Mouse (Mus musculus): ENCODE measurements around the gene Snrnp25.

DNA sequence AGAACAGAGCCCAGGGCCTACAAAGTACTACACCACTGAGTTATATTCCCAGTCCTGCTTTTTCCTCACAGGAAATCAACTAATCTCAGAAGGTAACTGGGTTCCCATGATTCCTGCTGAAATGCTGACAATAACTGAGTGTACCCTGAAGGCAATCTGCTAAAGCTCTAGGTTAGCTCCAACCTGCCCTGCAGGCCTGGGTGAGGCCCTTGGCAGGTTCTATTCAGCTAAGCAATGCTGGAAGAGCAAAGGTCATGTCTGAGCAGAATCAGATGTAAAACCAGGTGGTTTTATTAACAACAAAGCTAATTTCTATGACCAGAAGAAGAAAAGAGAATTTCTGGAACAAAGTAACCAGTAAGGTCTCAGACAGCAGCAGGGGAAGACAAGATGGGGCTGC, 36.2 kb downstream of the Snrnp25 start:
- no peak for TF ChIP-seq GATA1 (IDR thresholded peaks at IDR 0.05; ENCODE audit: borderline replicate concordance, low read length)
- TF ChIP-seq FLI1 (IDR thresholded peaks at IDR 0.05; ENCODE audit: low read length), result no peak

Data from megakaryocyte, embryonic 14.5 days (primary cell).